Mouse (Mus musculus): Measurements from ENCODE around the gene 0610030E20Rik. TPM values are rescaled to one million over a fixed set of nuclear protein-coding genes. Genes with fewer than 3 reads are reported as not detected.

Gene 0610030E20Rik
- polyA plus RNA-seq, 1 experiment from 2014 or later, result 29.2 TPM

- no peaks in the 10 kb centered on the region for H3K9me3 ChIP-seq
- WGBS, result 93% methylated on average over 6 of the region's 6 CpGs
- H3K36me3 ChIP-seq, result peaks cover 98% of the 10 kb centered on the region
- no peak overlapping the region for H3K27ac ChIP-seq
- H3K27me3 ChIP-seq, result no peaks in the 10 kb centered on the region
- H3K4me1 ChIP-seq (replicated peaks), result no peaks in the 10 kb centered on the region
- no peak overlapping the region for H3K4me3 ChIP-seq (replicated peaks)
- H3K9ac ChIP-seq (replicated peaks), result no peak overlapping the region
- ATAC-seq (ENCODE audit: insufficient number of reproducible peaks, insufficient read depth, low FRiP score, low TSS enrichment, low read depth), result no peak
- H3K4me2 ChIP-seq, result no peak overlapping the region
Observed at GRCm38 (mm10) chr6:72323786-72324508, 23.2 kb upstream of the 0610030E20Rik start.

GRCm38 (mm10) chr6:72326274-72326673 is 20.8 kb upstream of the 0610030E20Rik start:
- Histone ChIP-seq H3K4me2 (no peak overlapping the region), H3K27ac (no peak overlapping the region), H3K9me3 (no peaks in the 10 kb centered on the region), H3K4me1 (replicated peaks) (no peaks in the 10 kb centered on the region), H3K36me3 (peaks cover 96% of the 10 kb centered on the region), H3K27me3 (no peaks in the 10 kb centered on the region), H3K9ac (replicated peaks) (no peak overlapping the region), H3K4me3 (replicated peaks) (no peak overlapping the region)
- ATAC-seq (ENCODE audit: insufficient number of reproducible peaks, insufficient read depth, low FRiP score, low TSS enrichment, low read depth), result no peak
- 79% methylated on average over 6 of the region's 6 CpGs for WGBS

- H3K36me3 ChIP-seq, result peaks cover 97% of the 10 kb centered on the region
- H3K9ac ChIP-seq (replicated peaks), result no peak overlapping the region
- 90% methylated on average over 5 of the region's 5 CpGs for WGBS
- no peaks in the 10 kb centered on the region for H3K4me1 ChIP-seq (replicated peaks)
- no peaks in the 10 kb centered on the region for H3K9me3 ChIP-seq
- H3K27me3 ChIP-seq, result no peaks in the 10 kb centered on the region
- ATAC-seq (ENCODE audit: insufficient number of reproducible peaks, insufficient read depth, low FRiP score, low TSS enrichment, low read depth), result no peak
- no peak overlapping the region for H3K27ac ChIP-seq
- H3K4me2 ChIP-seq, result no peak overlapping the region
- no peak overlapping the region for H3K4me3 ChIP-seq (replicated peaks)
Observed at GRCm38 (mm10) chr6:72329019-72329418, 18.1 kb upstream of the 0610030E20Rik start.

GRCm38 (mm10) chr6:72330133-72330532 is 17.0 kb upstream of the 0610030E20Rik start:
- H3K4me3 ChIP-seq (replicated peaks), result no peak overlapping the region
- no peak for ATAC-seq (ENCODE audit: insufficient number of reproducible peaks, insufficient read depth, low FRiP score, low TSS enrichment, low read depth)
- H3K27ac ChIP-seq, result no peak overlapping the region
- WGBS, result 89% methylated on average over 4 of the region's 4 CpGs
- no peaks in the 10 kb centered on the region for H3K27me3 ChIP-seq
- H3K4me1 ChIP-seq (replicated peaks), result no peaks in the 10 kb centered on the region
- H3K4me2 ChIP-seq, result no peak overlapping the region
- no peaks in the 10 kb centered on the region for H3K9me3 ChIP-seq
- no peak overlapping the region for H3K9ac ChIP-seq (replicated peaks)
- H3K36me3 ChIP-seq, result peaks cover 97% of the 10 kb centered on the region

GRCm38 (mm10) chr6:72333111-72333510 is 14.0 kb upstream of the 0610030E20Rik start:
- no peak for ATAC-seq (ENCODE audit: insufficient number of reproducible peaks, insufficient read depth, low FRiP score, low TSS enrichment, low read depth)
- Histone ChIP-seq H3K9me3 (no peaks in the 10 kb centered on the region), H3K9ac (replicated peaks) (no peak overlapping the region), H3K27ac (no peak overlapping the region), H3K4me3 (replicated peaks) (no peak overlapping the region), H3K36me3 (peaks cover 97% of the 10 kb centered on the region), H3K27me3 (no peaks in the 10 kb centered on the region), H3K4me1 (replicated peaks) (no peaks in the 10 kb centered on the region), H3K4me2 (no peak overlapping the region)
- 88% methylated on average over 5 of the region's 5 CpGs for WGBS

GRCm38 (mm10) chr6:72340481-72340880 is 6.6 kb upstream of the 0610030E20Rik start:
- Histone ChIP-seq H3K4me3 (replicated peaks) (no peak overlapping the region), H3K4me2 (no peak overlapping the region), H3K9ac (replicated peaks) (no peak overlapping the region), H3K9me3 (no peaks in the 10 kb centered on the region), H3K4me1 (replicated peaks) (peaks cover 11% of the 10 kb centered on the region), H3K27ac (no peak overlapping the region), H3K27me3 (no peaks in the 10 kb centered on the region), H3K36me3 (peaks cover 50% of the 10 kb centered on the region)
- WGBS, result 71% methylated on average over 2 of the region's 2 CpGs
- no peak for ATAC-seq (ENCODE audit: insufficient number of reproducible peaks, insufficient read depth, low FRiP score, low TSS enrichment, low read depth)

- H3K4me1 ChIP-seq (replicated peaks), result peaks cover 23% of the 10 kb centered on the region
- peak overlapping the region; percentile 59; the same call in 1 of the 2 replicates for H3K27ac ChIP-seq
- ATAC-seq (ENCODE audit: insufficient number of reproducible peaks, insufficient read depth, low FRiP score, low TSS enrichment, low read depth), result no peak
- H3K4me3 ChIP-seq (replicated peaks), result peak overlapping the region; percentile 86
- H3K36me3 ChIP-seq, result peaks cover 22% of the 10 kb centered on the region
- under 1% methylated on average over 42 of the region's 42 CpGs for WGBS
- H3K9ac ChIP-seq (replicated peaks), result peak overlapping the region; percentile 91
- H3K9me3 ChIP-seq, result no peaks in the 10 kb centered on the region
- H3K4me2 ChIP-seq, result peak overlapping the region; percentile 90
- H3K27me3 ChIP-seq, result no peaks in the 10 kb centered on the region
Observed at GRCm38 (mm10) chr6:72344396-72345073, 2.6 kb upstream of the 0610030E20Rik start.

GRCm38 (mm10) chr6:72345074-72345567 is 2.0 kb upstream of the 0610030E20Rik start, which contains the start of gene Usp39:
TSS of gene Usp39 (minus strand) at chr6:72345184.
- ATAC-seq (ENCODE audit: insufficient number of reproducible peaks, insufficient read depth, low FRiP score, low TSS enrichment, low read depth), result no peak
- Histone ChIP-seq H3K27ac (peak within 1 kb of the TSS; percentile 59; the same call in 1 of the 2 replicates), H3K9me3 (no peaks in the 10 kb centered on the region), H3K4me3 (replicated peaks) (peak within 1 kb of the TSS; percentile 86), H3K9ac (replicated peaks) (peak within 1 kb of the TSS; percentile 91), H3K4me1 (replicated peaks) (peaks cover 23% of the 10 kb centered on the region), H3K27me3 (no peaks in the 10 kb centered on the region), H3K36me3 (peaks cover 22% of the 10 kb centered on the region), H3K4me2 (peak within 1 kb of the TSS; percentile 90)
- WGBS, result under 1% methylated on average over 30 of the region's 30 CpGs

- Histone ChIP-seq H3K4me3 (replicated peaks) (peak overlapping the region; percentile 86; the same call in 1 of the 2 replicates), H3K27me3 (no peaks in the 10 kb centered on the region), H3K9me3 (no peaks in the 10 kb centered on the region), H3K4me2 (peak overlapping the region; percentile 90), H3K36me3 (peaks cover 27% of the 10 kb centered on the region), H3K27ac (no peak overlapping the region), H3K4me1 (replicated peaks) (peaks cover 23% of the 10 kb centered on the region), H3K9ac (replicated peaks) (no peak overlapping the region)
- no peak for ATAC-seq (ENCODE audit: insufficient number of reproducible peaks, insufficient read depth, low FRiP score, low TSS enrichment, low read depth)
- 51% methylated on average over 6 of the region's 6 CpGs for WGBS
Observed at GRCm38 (mm10) chr6:72345633-72346032, 1.5 kb upstream of the 0610030E20Rik start.

GRCm38 (mm10) chr6:72346261-72346660 is 856 bp upstream of the 0610030E20Rik start:
- H3K9me3 ChIP-seq, result no peaks in the 10 kb centered on the region
- peak overlapping the region; percentile 83 for H3K4me2 ChIP-seq
- peaks cover 23% of the 10 kb centered on the region for H3K4me1 ChIP-seq (replicated peaks)
- H3K27me3 ChIP-seq, result no peaks in the 10 kb centered on the region
- no peak overlapping the region for H3K27ac ChIP-seq
- peaks cover 32% of the 10 kb centered on the region for H3K36me3 ChIP-seq
- H3K9ac ChIP-seq (replicated peaks), result no peak overlapping the region
- H3K4me3 ChIP-seq (replicated peaks), result no peak overlapping the region
- 80% methylated on average over 4 of the region's 4 CpGs for WGBS
- ATAC-seq (ENCODE audit: insufficient number of reproducible peaks, insufficient read depth, low FRiP score, low TSS enrichment, low read depth), result no peak

- WGBS, result 88% methylated on average over 10 of the region's 10 CpGs
- no peaks in the 10 kb centered on the region for H3K27me3 ChIP-seq
Observed at GRCm38 (mm10) chr6:72348411-72348810, 1.3 kb downstream of the 0610030E20Rik start.

More at GRCm38 (mm10) chr6:72348411-72348810, 1.3 kb downstream of the 0610030E20Rik start:
- H3K36me3 ChIP-seq, result peaks cover 29% of the 10 kb centered on the region
- peak overlapping the region; percentile 91; the same call in 1 of the 2 replicates for H3K9ac ChIP-seq (replicated peaks)
- H3K4me2 ChIP-seq, result peak overlapping the region; percentile 83
- H3K27ac ChIP-seq, result 0 out of 2 replicates have a peak overlapping the region, but pooled peaks have one; percentile 35
- H3K4me1 ChIP-seq (replicated peaks), result peaks cover 36% of the 10 kb centered on the region
- H3K9me3 ChIP-seq, result no peaks in the 10 kb centered on the region
- peak overlapping the region; percentile 81; the same call in 1 of the 2 replicates for H3K4me3 ChIP-seq (replicated peaks)
- ATAC-seq (ENCODE audit: insufficient number of reproducible peaks, insufficient read depth, low FRiP score, low TSS enrichment, low read depth), result no peak

All from limb, embryonic 12.5 days (tissue).